Mouse (Mus musculus): ENCODE results near the gene Inpp5e. TPM values are rescaled to one million over a fixed set of nuclear protein-coding genes. Genes with fewer than 3 reads are reported as not detected.

Gene Inpp5e
- polyA plus RNA-seq, 1 experiment from 2014 or later: 24.0 TPM

DNA sequence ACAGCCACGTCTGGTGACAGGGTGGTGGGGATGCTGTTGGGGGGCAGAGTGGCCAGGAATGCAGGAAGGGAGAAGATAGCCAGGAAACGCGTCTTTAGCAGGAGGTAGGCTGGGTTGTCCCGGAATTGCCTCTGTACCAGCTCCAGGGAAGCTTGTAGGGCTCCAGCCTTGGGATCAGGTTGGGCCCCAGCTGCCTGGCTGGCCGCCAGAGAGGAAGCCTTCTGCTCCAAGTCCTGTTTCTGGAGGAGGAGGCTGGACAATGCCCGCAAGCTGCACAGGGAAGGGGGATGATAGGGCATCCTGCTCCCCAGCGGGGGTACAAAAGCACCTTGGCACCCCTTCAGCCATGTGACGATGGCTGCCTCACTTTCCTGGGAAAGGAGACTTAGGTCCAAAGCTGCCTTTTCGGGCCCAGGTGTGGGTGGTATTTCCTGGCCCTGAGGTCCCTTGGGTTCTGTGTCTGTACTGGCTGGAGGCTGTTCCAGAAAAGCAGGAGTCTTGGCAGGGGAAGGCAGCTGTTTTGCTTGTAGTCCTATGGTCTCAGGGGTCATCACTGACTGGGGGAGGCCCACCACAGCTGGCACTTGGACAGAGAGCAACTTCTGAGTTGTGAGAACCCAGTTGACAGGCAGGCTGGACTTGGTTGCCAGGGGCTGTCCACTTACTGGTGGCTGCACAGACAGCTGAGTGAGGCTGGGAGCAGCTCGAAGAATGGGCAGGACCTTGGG lies 44.1 kb downstream of the Inpp5e start:
- peaks cover 3% of the 10 kb centered on the region; the same call in 1 of the 2 replicates for H3K4me1 ChIP-seq (ENCODE audit: control insufficient read depth, insufficient read depth, low read length)
- no peak overlapping the region for H3K4me2 ChIP-seq (replicated peaks; ENCODE audit: low read depth, low read length)
- H3K27ac ChIP-seq (ENCODE audit: low read length): no peak overlapping the region
- H3K27me3 ChIP-seq (ENCODE audit: control insufficient read depth, insufficient read depth, low read length): no peaks in the 10 kb centered on the region
- no peak overlapping the region for H3K4me3 ChIP-seq (ENCODE audit: low read depth, low read length)
- H3K9me3 ChIP-seq (ENCODE audit: control insufficient read depth, low read depth, low read length): no peaks in the 10 kb centered on the region
- H3K36me3 ChIP-seq (ENCODE audit: control insufficient read depth, insufficient read depth, low read length): peaks cover 61% of the 10 kb centered on the region
- no peak overlapping the region for H3K9ac ChIP-seq (replicated peaks; ENCODE audit: low read depth, low read length)
- no peak for ATAC-seq (ENCODE audit: insufficient number of reproducible peaks, insufficient read depth, low FRiP score, low read depth)
- WGBS: 78% methylated on average over 10 of the region's 10 CpGs

DNA sequence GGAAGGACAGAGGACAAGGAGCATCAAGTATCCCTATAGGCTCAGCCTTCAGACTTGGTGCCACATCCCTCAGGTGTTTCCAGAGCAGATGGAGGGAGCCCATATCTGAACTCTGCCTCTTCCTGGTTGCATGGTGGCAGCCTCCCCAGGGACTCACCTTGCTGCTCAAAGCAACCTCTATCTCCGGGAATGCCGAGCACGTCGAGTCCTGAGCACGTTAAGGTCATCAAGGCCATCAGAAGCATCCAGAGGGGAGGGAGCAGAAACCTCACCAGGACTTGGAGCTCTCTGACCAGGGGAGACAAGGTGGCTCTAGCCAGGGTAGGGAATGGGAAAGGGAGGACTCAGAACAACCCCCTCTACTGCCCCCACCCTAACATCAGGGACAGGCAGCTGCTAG lies 45.5 kb downstream of the Inpp5e start:
- no peak overlapping the region for H3K9ac ChIP-seq (replicated peaks; ENCODE audit: low read depth, low read length)
- 69% methylated on average over 5 of the region's 5 CpGs for WGBS
- no peak overlapping the region for H3K4me3 ChIP-seq (ENCODE audit: low read depth, low read length)
- H3K27ac ChIP-seq (ENCODE audit: low read length): no peak overlapping the region
- H3K4me2 ChIP-seq (replicated peaks; ENCODE audit: low read depth, low read length): no peak overlapping the region
- no peaks in the 10 kb centered on the region for H3K9me3 ChIP-seq (ENCODE audit: control insufficient read depth, low read depth, low read length)
- H3K4me1 ChIP-seq (ENCODE audit: control insufficient read depth, insufficient read depth, low read length): peaks cover 3% of the 10 kb centered on the region; the same call in 1 of the 2 replicates
- H3K27me3 ChIP-seq (ENCODE audit: control insufficient read depth, insufficient read depth, low read length): no peaks in the 10 kb centered on the region
- ATAC-seq (ENCODE audit: insufficient number of reproducible peaks, insufficient read depth, low FRiP score, low read depth): no peak
- H3K36me3 ChIP-seq (ENCODE audit: control insufficient read depth, insufficient read depth, low read length): peaks cover 47% of the 10 kb centered on the region

DNA sequence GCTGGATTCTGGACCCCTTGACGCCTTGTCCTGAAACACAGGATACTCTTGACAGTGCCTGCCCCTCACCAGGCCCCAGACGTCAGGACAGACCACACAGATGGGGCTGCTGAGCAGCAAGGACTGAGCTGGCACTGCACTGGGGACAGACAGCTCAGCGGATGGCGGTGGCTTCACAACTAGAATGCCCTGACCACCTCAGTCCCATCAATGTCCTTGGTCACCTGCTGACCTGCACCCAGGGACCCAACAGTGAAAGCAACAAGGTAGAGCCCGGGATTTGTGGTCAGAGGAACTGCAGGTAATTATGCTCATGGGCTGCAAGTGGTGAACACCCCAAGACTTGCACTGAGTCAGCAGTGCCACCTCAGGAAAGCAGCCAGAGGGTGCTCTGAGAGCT lies 46.0 kb downstream of the Inpp5e start:
- Histone ChIP-seq H3K36me3 (ENCODE audit: control insufficient read depth, insufficient read depth, low read length) (peaks cover 42% of the 10 kb centered on the region), H3K9ac (replicated peaks; ENCODE audit: low read depth, low read length) (no peak overlapping the region)

DNA sequence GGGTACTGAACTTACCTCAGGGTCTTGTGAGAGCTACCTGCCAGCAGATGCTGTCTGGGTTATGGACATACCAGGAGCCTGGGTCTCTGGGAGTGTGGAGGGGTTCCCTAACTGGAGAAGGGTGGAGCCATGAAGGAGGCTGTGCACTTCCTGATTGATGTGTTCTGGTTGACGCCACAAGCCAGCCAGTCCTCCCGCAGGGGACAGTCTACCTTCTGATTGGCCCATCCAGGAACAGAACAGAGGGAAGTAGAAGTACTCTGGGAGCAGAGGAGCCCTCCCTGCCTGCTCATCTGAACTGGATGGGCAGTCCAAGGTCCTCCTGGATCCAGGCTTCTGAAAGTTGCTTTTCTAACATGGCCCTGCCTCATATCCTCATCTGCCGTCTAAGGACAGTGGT lies 48.2 kb downstream of the Inpp5e start, which contains the start of gene Card9:
Card9 (minus strand) TSS at position 147 of the 400 bp plus-strand sequence.
- H3K4me1 ChIP-seq (ENCODE audit: control insufficient read depth, insufficient read depth, low read length): peaks cover 3% of the 10 kb centered on the region; the same call in 1 of the 2 replicates
- 38% methylated on average over 3 of the region's 3 CpGs for WGBS
- ATAC-seq (ENCODE audit: insufficient number of reproducible peaks, insufficient read depth, low FRiP score, low read depth): no peak
- H3K36me3 ChIP-seq (ENCODE audit: control insufficient read depth, insufficient read depth, low read length): peaks cover 21% of the 10 kb centered on the region
- H3K27me3 ChIP-seq (ENCODE audit: control insufficient read depth, insufficient read depth, low read length): no peaks in the 10 kb centered on the region
- no peaks in the 10 kb centered on the region for H3K9me3 ChIP-seq (ENCODE audit: control insufficient read depth, low read depth, low read length)
- no peak within 1 kb of the TSS for H3K4me3 ChIP-seq (ENCODE audit: low read depth, low read length)
- H3K4me2 ChIP-seq (replicated peaks; ENCODE audit: low read depth, low read length): no peak within 1 kb of the TSS
- H3K27ac ChIP-seq (ENCODE audit: low read length): no peak within 1 kb of the TSS
- no peak within 1 kb of the TSS for H3K9ac ChIP-seq (replicated peaks; ENCODE audit: low read depth, low read length)

More for the DNA sequence above, 46.0 kb downstream of the Inpp5e start:
- 87% methylated on average over 5 of the region's 5 CpGs for WGBS
- Histone ChIP-seq H3K27me3 (ENCODE audit: control insufficient read depth, insufficient read depth, low read length) (no peaks in the 10 kb centered on the region), H3K4me3 (ENCODE audit: low read depth, low read length) (no peak overlapping the region), H3K27ac (ENCODE audit: low read length) (no peak overlapping the region), H3K4me2 (replicated peaks; ENCODE audit: low read depth, low read length) (no peak overlapping the region), H3K9me3 (ENCODE audit: control insufficient read depth, low read depth, low read length) (no peaks in the 10 kb centered on the region), H3K4me1 (ENCODE audit: control insufficient read depth, insufficient read depth, low read length) (peaks cover 3% of the 10 kb centered on the region; the same call in 1 of the 2 replicates)
- no peak for ATAC-seq (ENCODE audit: insufficient number of reproducible peaks, insufficient read depth, low FRiP score, low read depth)

DNA sequence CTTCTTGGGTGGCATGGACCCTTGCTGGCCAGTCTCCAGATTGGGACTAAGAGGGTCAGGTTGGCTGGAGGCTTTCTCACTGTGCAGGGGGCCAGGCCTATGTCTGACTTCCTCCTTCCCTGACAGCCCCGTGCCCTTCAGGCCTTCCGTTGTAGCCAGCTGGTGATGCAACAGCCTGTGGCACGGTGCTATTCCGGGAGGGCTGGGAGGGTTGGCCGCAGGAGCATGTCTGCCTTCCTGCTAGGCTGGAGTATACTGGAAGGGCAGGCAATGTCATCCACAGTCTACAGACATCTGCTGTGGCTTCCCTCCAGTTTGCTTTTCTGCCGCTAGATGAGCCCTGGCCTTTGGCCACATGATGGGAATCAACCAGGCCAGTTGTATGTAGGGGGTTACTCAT lies 49.0 kb downstream of the Inpp5e start:
- WGBS: 79% methylated on average over 6 of the region's 6 CpGs
- no peak overlapping the region for H3K9ac ChIP-seq (replicated peaks; ENCODE audit: low read depth, low read length)
- H3K4me1 ChIP-seq (ENCODE audit: control insufficient read depth, insufficient read depth, low read length): peaks cover 2% of the 10 kb centered on the region; the same call in 1 of the 2 replicates
- H3K27me3 ChIP-seq (ENCODE audit: control insufficient read depth, insufficient read depth, low read length): no peaks in the 10 kb centered on the region
- H3K9me3 ChIP-seq (ENCODE audit: control insufficient read depth, low read depth, low read length): no peaks in the 10 kb centered on the region
- peaks cover 14% of the 10 kb centered on the region for H3K36me3 ChIP-seq (ENCODE audit: control insufficient read depth, insufficient read depth, low read length)
- no peak overlapping the region for H3K4me2 ChIP-seq (replicated peaks; ENCODE audit: low read depth, low read length)
- no peak for ATAC-seq (ENCODE audit: insufficient number of reproducible peaks, insufficient read depth, low FRiP score, low read depth)
- H3K27ac ChIP-seq (ENCODE audit: low read length): no peak overlapping the region
- no peak overlapping the region for H3K4me3 ChIP-seq (ENCODE audit: low read depth, low read length)

DNA sequence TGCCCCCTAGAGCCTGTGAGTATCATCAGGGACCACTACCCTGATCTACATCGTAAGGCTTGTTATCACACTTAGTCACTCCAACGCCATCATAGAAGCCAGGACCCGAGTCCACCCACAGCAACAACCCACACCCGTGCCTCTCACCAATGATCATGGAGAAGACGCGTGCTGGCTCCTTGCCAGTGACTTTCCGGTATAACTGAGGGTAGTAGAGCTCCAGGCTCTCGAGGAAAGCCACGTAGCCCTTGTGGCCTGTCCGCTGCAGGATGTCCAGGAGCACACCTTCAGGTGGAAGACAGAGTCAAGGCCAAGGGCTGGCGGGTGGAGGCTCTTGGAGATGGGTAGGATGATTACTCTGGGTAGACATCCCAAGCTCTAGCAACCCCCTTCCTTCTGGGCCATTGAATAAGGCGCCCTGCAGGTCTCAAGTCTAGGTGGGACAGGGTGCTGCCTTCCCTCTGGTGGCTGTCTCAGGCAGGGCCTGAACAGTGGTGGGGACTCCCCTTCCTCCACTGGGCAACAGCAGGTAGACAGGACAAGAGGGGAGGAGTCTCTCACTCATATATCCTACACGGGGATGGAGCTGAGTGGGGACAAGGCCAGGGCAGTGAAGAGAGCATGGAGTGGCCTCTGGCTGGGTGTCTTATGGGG lies 50.2 kb downstream of the Inpp5e start:
- no peaks in the 10 kb centered on the region for H3K9me3 ChIP-seq (ENCODE audit: control insufficient read depth, low read depth, low read length)
- H3K4me2 ChIP-seq (replicated peaks; ENCODE audit: low read depth, low read length): no peak overlapping the region
- H3K4me1 ChIP-seq (ENCODE audit: control insufficient read depth, insufficient read depth, low read length): no peaks in the 10 kb centered on the region
- H3K27me3 ChIP-seq (ENCODE audit: control insufficient read depth, insufficient read depth, low read length): no peaks in the 10 kb centered on the region
- no peak overlapping the region for H3K4me3 ChIP-seq (ENCODE audit: low read depth, low read length)
- 86% methylated on average over 13 of the region's 13 CpGs for WGBS
- ATAC-seq (ENCODE audit: insufficient number of reproducible peaks, insufficient read depth, low FRiP score, low read depth): no peak
- H3K27ac ChIP-seq (ENCODE audit: low read length): no peak overlapping the region
- H3K9ac ChIP-seq (replicated peaks; ENCODE audit: low read depth, low read length): no peak overlapping the region
- H3K36me3 ChIP-seq (ENCODE audit: control insufficient read depth, insufficient read depth, low read length): peaks cover 6% of the 10 kb centered on the region; the same call in 1 of the 2 replicates

DNA sequence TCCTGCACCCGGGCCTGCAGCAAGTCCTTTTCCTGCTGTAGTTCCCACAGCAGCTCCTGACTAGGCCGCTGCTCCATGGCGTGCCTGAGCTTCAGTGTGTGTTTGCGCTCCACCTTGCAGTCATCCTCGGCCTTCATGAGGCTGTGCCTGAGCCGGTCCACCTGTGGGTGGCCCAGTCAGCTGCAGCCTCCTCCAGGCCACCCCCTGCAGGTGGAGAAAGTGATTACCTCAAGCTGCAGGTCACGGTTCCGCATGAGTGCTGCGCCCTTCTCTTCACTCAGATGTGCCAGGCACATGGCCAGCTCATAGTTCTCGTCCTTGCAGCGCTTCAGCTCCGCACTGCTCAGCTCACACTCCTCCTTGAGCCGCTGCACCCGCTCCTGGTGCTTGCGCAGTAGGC lies 51.5 kb downstream of the Inpp5e start:
- Histone ChIP-seq H3K27me3 (ENCODE audit: control insufficient read depth, insufficient read depth, low read length) (no peaks in the 10 kb centered on the region), H3K4me1 (ENCODE audit: control insufficient read depth, insufficient read depth, low read length) (peaks cover 4% of the 10 kb centered on the region; the same call in 1 of the 2 replicates), H3K27ac (ENCODE audit: low read length) (no peak overlapping the region), H3K36me3 (ENCODE audit: control insufficient read depth, insufficient read depth, low read length) (no peaks in the 10 kb centered on the region), H3K4me3 (ENCODE audit: low read depth, low read length) (no peak overlapping the region), H3K4me2 (replicated peaks; ENCODE audit: low read depth, low read length) (no peak overlapping the region), H3K9ac (replicated peaks; ENCODE audit: low read depth, low read length) (no peak overlapping the region), H3K9me3 (ENCODE audit: control insufficient read depth, low read depth, low read length) (no peaks in the 10 kb centered on the region)
- 48% methylated on average over 15 of the region's 15 CpGs for WGBS
- 0 out of 2 replicates have a peak, but pooled peaks have one; percentile 29 for ATAC-seq (ENCODE audit: insufficient number of reproducible peaks, insufficient read depth, low FRiP score, low read depth)

DNA sequence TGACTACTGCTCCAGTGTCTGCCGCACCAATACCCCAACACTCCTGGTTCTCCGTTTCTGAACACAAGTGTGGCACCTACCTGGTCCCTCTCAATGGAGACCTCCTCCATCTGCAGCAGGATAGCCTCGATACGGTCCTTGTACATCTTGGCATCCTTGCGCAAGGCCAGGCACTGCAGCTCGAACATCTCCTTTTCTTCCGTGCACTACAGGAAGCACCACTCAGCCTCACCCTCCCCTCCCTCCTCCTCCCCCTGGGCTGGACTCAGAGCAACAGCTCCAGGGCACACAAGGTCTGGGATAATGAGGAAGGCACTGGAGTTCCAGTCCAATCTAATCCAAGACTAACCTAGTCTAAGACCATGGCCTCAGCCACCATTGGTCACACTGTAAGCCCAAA lies 52.3 kb downstream of the Inpp5e start:
- WGBS: 79% methylated on average over 7 of the region's 7 CpGs
- Histone ChIP-seq H3K9ac (replicated peaks; ENCODE audit: low read depth, low read length) (no peak overlapping the region), H3K4me3 (ENCODE audit: low read depth, low read length) (no peak overlapping the region), H3K4me1 (ENCODE audit: control insufficient read depth, insufficient read depth, low read length) (peaks cover 5% of the 10 kb centered on the region; the same call in 1 of the 2 replicates), H3K27me3 (ENCODE audit: control insufficient read depth, insufficient read depth, low read length) (no peaks in the 10 kb centered on the region), H3K4me2 (replicated peaks; ENCODE audit: low read depth, low read length) (no peak overlapping the region), H3K36me3 (ENCODE audit: control insufficient read depth, insufficient read depth, low read length) (no peaks in the 10 kb centered on the region), H3K27ac (ENCODE audit: low read length) (no peak overlapping the region), H3K9me3 (ENCODE audit: control insufficient read depth, low read depth, low read length) (no peaks in the 10 kb centered on the region)
- ATAC-seq (ENCODE audit: insufficient number of reproducible peaks, insufficient read depth, low FRiP score, low read depth): no peak

All from stomach, embryonic 14.5 days (tissue).